Mouse (Mus musculus) cerebral cortex, adult 2 months (tissue): ENCODE measurements around the gene Zfp110.

Experiments used
- WGBS: fragments of 180-500 bp; shearing (Covaris S2); methylation state at CpG from one replicate; pipeline ENCODE4 v1.1.7; 2018; 5-methylcytosine and 5-hydroxymethylcytosine counted together

The Zfp110 gene

DNA sequence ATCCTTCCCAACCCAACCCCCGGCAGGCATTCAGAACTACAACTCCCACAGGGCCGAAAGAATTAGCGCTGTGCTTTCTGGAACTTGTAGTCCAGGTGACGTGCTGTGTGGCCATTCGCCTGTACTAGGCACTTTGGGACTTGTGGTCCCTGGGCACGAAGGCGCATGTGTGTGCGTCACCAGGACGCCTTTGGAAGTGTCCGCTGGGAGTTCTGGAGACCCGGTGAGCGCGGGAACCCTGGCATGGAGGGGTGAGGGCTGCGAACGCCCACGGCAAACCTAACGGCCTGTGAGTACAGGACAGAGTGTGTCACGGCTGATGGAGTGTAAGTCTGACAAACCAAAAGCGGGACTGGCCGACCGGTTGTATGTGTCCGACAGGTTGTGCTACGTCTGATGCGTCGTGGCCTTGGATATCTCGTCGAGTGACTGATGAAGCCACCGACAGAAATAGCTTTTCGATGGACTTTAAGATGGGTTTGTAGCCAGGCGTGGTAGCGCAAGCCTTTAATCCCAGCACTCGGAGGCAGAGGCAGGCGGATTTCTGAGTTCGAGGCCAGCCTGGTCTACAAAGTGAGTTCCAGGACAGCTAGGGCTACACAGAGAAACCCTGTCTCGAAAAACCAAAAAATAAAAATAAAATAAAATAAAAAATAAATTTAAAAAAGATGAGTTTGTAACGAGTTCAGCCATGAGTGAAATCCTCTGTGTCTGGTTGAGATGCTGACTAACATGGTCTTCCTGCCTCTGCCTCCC is 63.3 kb downstream of the Zfp110 start, which contains the start of gene Zscan22:
Gene Zscan22 (plus strand): TSS at position 161 of the 756 bp plus-strand sequence.
- WGBS = 5% methylated on average over 36 of the region's 36 CpGs
